Mouse (Mus musculus): ENCODE measurements around the gene Taar7e. TPM values are rescaled to one million over a fixed set of nuclear protein-coding genes. Genes with fewer than 3 reads are reported as not detected.

Gene Taar7e
- polyA plus RNA-seq, 2 experiments: not detected

GRCm38 (mm10) chr10:24087168-24087567, 49.8 kb downstream of the Taar7e start:
- Histone ChIP-seq H3K4me1 (ENCODE audit: control insufficient read depth, insufficient read depth, low read length) (no peaks in the 10 kb centered on the region), H3K27me3 (ENCODE audit: control insufficient read depth, insufficient read depth, low read length) (no peaks in the 10 kb centered on the region), H3K9ac (ENCODE audit: low read depth, low read length, severe bottlenecking) (no peak overlapping the region), H3K4me3 (replicated peaks; ENCODE audit: low read length) (no peak overlapping the region), H3K36me3 (ENCODE audit: control insufficient read depth, insufficient read depth, low read length) (no peaks in the 10 kb centered on the region), H3K4me2 (replicated peaks; ENCODE audit: low read depth, low read length, severe bottlenecking) (no peak overlapping the region), H3K9me3 (ENCODE audit: control insufficient read depth, low read length) (no peaks in the 10 kb centered on the region), H3K27ac (replicated peaks; ENCODE audit: low read depth, low read length) (no peak overlapping the region)
- WGBS: 94% methylated on average over 2 of the region's 2 CpGs
- TF ChIP-seq POLR2A (IDR thresholded peaks at IDR 0.05; ENCODE audit: borderline replicate concordance, extremely low read depth, insufficient read depth, insufficient read length): no peak
- ATAC-seq (ENCODE audit: low FRiP score, low read depth): no peak
- DNase-seq (ENCODE audit: low spot score): no peak

Other genes starting within 250 kb of the Taar7e start
- gene Slc18b1, start 240.6 kb upstream of the Taar7e start, polyA plus RNA-seq (2012; rRNA removed): 23.8 and 27.8 TPM in 2 replicates
- 16.1 and 22.4 TPM in 2 replicates for gene Slc18b1, start 240.6 kb upstream of the Taar7e start, polyA plus RNA-seq (2014; fragmentation: Nextera tagmentation; extraction: Ambion mirVana)
- 0.04 and 0.08 TPM in 2 replicates for gene Vnn3, start 186.2 kb upstream of the Taar7e start, polyA plus RNA-seq (2012; rRNA removed)
- 0.11 and 0.23 TPM in 2 replicates for gene Vnn3, start 186.2 kb upstream of the Taar7e start, polyA plus RNA-seq (2014; fragmentation: Nextera tagmentation; extraction: Ambion mirVana)
- gene Vnn1, start 142.9 kb upstream of the Taar7e start, polyA plus RNA-seq (2012; rRNA removed): 0.82 and 1.1 TPM in 2 replicates
- gene Vnn1, start 142.9 kb upstream of the Taar7e start, polyA plus RNA-seq (2014; fragmentation: Nextera tagmentation; extraction: Ambion mirVana): 0.96 and 1.3 TPM in 2 replicates
- gene Taar1, start 117.3 kb upstream of the Taar7e start, polyA plus RNA-seq (2012; rRNA removed): not detected in 2 replicates
- gene Taar1, start 117.3 kb upstream of the Taar7e start, polyA plus RNA-seq (2014; fragmentation: Nextera tagmentation; extraction: Ambion mirVana): not detected in 2 replicates
- gene Taar2, start 99.0 kb upstream of the Taar7e start, polyA plus RNA-seq (2012; rRNA removed): not detected in 2 replicates
- not detected in 2 replicates for gene Taar2, start 99.0 kb upstream of the Taar7e start, polyA plus RNA-seq (2014; fragmentation: Nextera tagmentation; extraction: Ambion mirVana)
- gene Taar3, start 88.1 kb upstream of the Taar7e start, polyA plus RNA-seq (2012; rRNA removed): not detected in 2 replicates
- gene Taar3, start 88.1 kb upstream of the Taar7e start, polyA plus RNA-seq (2014; fragmentation: Nextera tagmentation; extraction: Ambion mirVana): not detected in 2 replicates
- 0.06 TPM in 1 of 2 replicates, not detected in the other for gene Taar4, start 77.1 kb upstream of the Taar7e start, polyA plus RNA-seq (2012; rRNA removed)
- not detected in 2 replicates for gene Taar4, start 77.1 kb upstream of the Taar7e start, polyA plus RNA-seq (2014; fragmentation: Nextera tagmentation; extraction: Ambion mirVana)
- 0.13 and 0.20 TPM in 2 replicates for gene Taar5, start 66.9 kb upstream of the Taar7e start, polyA plus RNA-seq (2012; rRNA removed)
- gene Taar5, start 66.9 kb upstream of the Taar7e start, polyA plus RNA-seq (2014; fragmentation: Nextera tagmentation; extraction: Ambion mirVana): not detected in 2 replicates
- not detected in 2 replicates for gene Taar6, start 52.0 kb upstream of the Taar7e start, polyA plus RNA-seq (2012; rRNA removed)
- gene Taar6, start 52.0 kb upstream of the Taar7e start, polyA plus RNA-seq (2014; fragmentation: Nextera tagmentation; extraction: Ambion mirVana): not detected in 2 replicates
- not detected in 2 replicates for gene Taar7a, start 44.1 kb upstream of the Taar7e start, polyA plus RNA-seq (2012; rRNA removed)
- gene Taar7a, start 44.1 kb upstream of the Taar7e start, polyA plus RNA-seq (2014; fragmentation: Nextera tagmentation; extraction: Ambion mirVana): not detected in 2 replicates
- gene Taar7b, start 37.7 kb upstream of the Taar7e start, polyA plus RNA-seq (2012; rRNA removed): not detected in 2 replicates
- gene Taar7b, start 37.7 kb upstream of the Taar7e start, polyA plus RNA-seq (2014; fragmentation: Nextera tagmentation; extraction: Ambion mirVana): not detected in 2 replicates
- gene Taar7d, start 10.4 kb upstream of the Taar7e start, polyA plus RNA-seq (2012; rRNA removed): not detected in 2 replicates
- gene Taar7d, start 10.4 kb upstream of the Taar7e start, polyA plus RNA-seq (2014; fragmentation: Nextera tagmentation; extraction: Ambion mirVana): not detected in 2 replicates
- gene Taar7f, start 11.9 kb downstream of the Taar7e start, polyA plus RNA-seq (2012; rRNA removed): not detected in 2 replicates
- not detected in 2 replicates for gene Taar7f, start 11.9 kb downstream of the Taar7e start, polyA plus RNA-seq (2014; fragmentation: Nextera tagmentation; extraction: Ambion mirVana)
- not detected in 2 replicates for gene Taar8a, start 38.9 kb downstream of the Taar7e start, polyA plus RNA-seq (2012; rRNA removed)
- not detected in 2 replicates for gene Taar8a, start 38.9 kb downstream of the Taar7e start, polyA plus RNA-seq (2014; fragmentation: Nextera tagmentation; extraction: Ambion mirVana)
- gene Taar8b, start 54.7 kb downstream of the Taar7e start, polyA plus RNA-seq (2012; rRNA removed): not detected in 2 replicates
- gene Taar8b, start 54.7 kb downstream of the Taar7e start, polyA plus RNA-seq (2014; fragmentation: Nextera tagmentation; extraction: Ambion mirVana): not detected in 2 replicates
- gene Taar8c, start 64.3 kb downstream of the Taar7e start, polyA plus RNA-seq (2012; rRNA removed): not detected in 2 replicates
- not detected in 2 replicates for gene Taar8c, start 64.3 kb downstream of the Taar7e start, polyA plus RNA-seq (2014; fragmentation: Nextera tagmentation; extraction: Ambion mirVana)
- not detected in 2 replicates for gene Taar9, start 71.9 kb downstream of the Taar7e start, polyA plus RNA-seq (2012; rRNA removed)
- not detected in 2 replicates for gene Taar9, start 71.9 kb downstream of the Taar7e start, polyA plus RNA-seq (2014; fragmentation: Nextera tagmentation; extraction: Ambion mirVana)
- gene Stx7, start 111.7 kb downstream of the Taar7e start, polyA plus RNA-seq (2012; rRNA removed): 60.1 and 61.1 TPM in 2 replicates
- 68.0 and 69.3 TPM in 2 replicates for gene Stx7, start 111.7 kb downstream of the Taar7e start, polyA plus RNA-seq (2014; fragmentation: Nextera tagmentation; extraction: Ambion mirVana)
- gene Moxd1, start 185.9 kb downstream of the Taar7e start, polyA plus RNA-seq (2012; rRNA removed): 34.5 and 34.9 TPM in 2 replicates
- 24.2 and 25.5 TPM in 2 replicates for gene Moxd1, start 185.9 kb downstream of the Taar7e start, polyA plus RNA-seq (2014; fragmentation: Nextera tagmentation; extraction: Ambion mirVana)

Measured in limb, embryonic 14.5 days (tissue).